Mouse (Mus musculus): ENCODE data around the gene Gpr34. TPM values are rescaled to one million over a fixed set of nuclear protein-coding genes. Genes with fewer than 3 reads are reported as not detected.

Gpr34 gene
- polyA plus RNA-seq, 1 experiment from 2014 or later: 1.7 TPM

- ATAC-seq (ENCODE audit: low FRiP score, low read depth): no peak
- Histone ChIP-seq H3K4me3 (no peak overlapping the region), H3K4me2 (replicated peaks) (no peak overlapping the region), H3K27ac (replicated peaks) (no peak overlapping the region), H3K27me3 (no peaks in the 10 kb centered on the region), H3K9ac (replicated peaks) (no peak overlapping the region), H3K4me1 (no peaks in the 10 kb centered on the region), H3K9me3 (no peaks in the 10 kb centered on the region), H3K36me3 (no peaks in the 10 kb centered on the region)
- 78% methylated on average over 2 of the region's 2 CpGs for WGBS
Observed at GRCm38 (mm10) chrX:13638894-13639293, 7.0 kb downstream of the Gpr34 start.

- Histone ChIP-seq H3K9ac (replicated peaks) (no peak overlapping the region), H3K4me2 (replicated peaks) (no peak overlapping the region), H3K4me3 (no peak overlapping the region), H3K36me3 (no peaks in the 10 kb centered on the region), H3K27ac (replicated peaks) (no peak overlapping the region), H3K4me1 (no peaks in the 10 kb centered on the region), H3K27me3 (no peaks in the 10 kb centered on the region; the same call in 1 of the 2 replicates), H3K9me3 (no peaks in the 10 kb centered on the region)
- WGBS: 79% methylated on average over 2 of the region's 2 CpGs
- ATAC-seq (ENCODE audit: low FRiP score, low read depth): no peak
Observed at GRCm38 (mm10) chrX:13651889-13652288, 20.0 kb downstream of the Gpr34 start.

GRCm38 (mm10) chrX:13652291-13652690 lies 20.4 kb downstream of the Gpr34 start:
- 86% methylated on average over 1 of the region's 1 CpGs for WGBS
- ATAC-seq (ENCODE audit: low FRiP score, low read depth): no peak
- H3K4me2 ChIP-seq (replicated peaks): no peak overlapping the region
- no peaks in the 10 kb centered on the region for H3K36me3 ChIP-seq
- H3K27me3 ChIP-seq: no peaks in the 10 kb centered on the region; the same call in 1 of the 2 replicates
- no peak overlapping the region for H3K9ac ChIP-seq (replicated peaks)
- H3K4me3 ChIP-seq: no peak overlapping the region
- no peaks in the 10 kb centered on the region for H3K9me3 ChIP-seq
- H3K27ac ChIP-seq (replicated peaks): no peak overlapping the region
- H3K4me1 ChIP-seq: no peaks in the 10 kb centered on the region

- Histone ChIP-seq H3K36me3 (no peaks in the 10 kb centered on the region), H3K27ac (replicated peaks) (no peak overlapping the region), H3K4me3 (no peak overlapping the region), H3K4me1 (no peaks in the 10 kb centered on the region), H3K9ac (replicated peaks) (no peak overlapping the region), H3K9me3 (no peaks in the 10 kb centered on the region), H3K4me2 (replicated peaks) (no peak overlapping the region), H3K27me3 (no peaks in the 10 kb centered on the region; the same call in 1 of the 2 replicates)
- 84% methylated on average over 3 of the region's 3 CpGs for WGBS
- no peak for ATAC-seq (ENCODE audit: low FRiP score, low read depth)
Observed at GRCm38 (mm10) chrX:13655005-13655421, 23.1 kb downstream of the Gpr34 start.

- no peaks in the 10 kb centered on the region for H3K36me3 ChIP-seq
- H3K27ac ChIP-seq (replicated peaks): no peak overlapping the region
- no peaks in the 10 kb centered on the region for H3K9me3 ChIP-seq
- H3K4me3 ChIP-seq: no peak overlapping the region
- no peaks in the 10 kb centered on the region; the same call in 1 of the 2 replicates for H3K27me3 ChIP-seq
- no peak for ATAC-seq (ENCODE audit: low FRiP score, low read depth)
- no peak overlapping the region for H3K9ac ChIP-seq (replicated peaks)
- 74% methylated on average over 6 of the region's 6 CpGs for WGBS
- no peaks in the 10 kb centered on the region for H3K4me1 ChIP-seq
- no peak overlapping the region for H3K4me2 ChIP-seq (replicated peaks)
Observed at GRCm38 (mm10) chrX:13655906-13656305, 24.0 kb downstream of the Gpr34 start.

GRCm38 (mm10) chrX:13656721-13657120 lies 24.8 kb downstream of the Gpr34 start:
- H3K4me2 ChIP-seq (replicated peaks): no peak overlapping the region
- H3K4me1 ChIP-seq: no peaks in the 10 kb centered on the region
- 0% methylated on average over 1 of the region's 1 CpGs for WGBS
- H3K36me3 ChIP-seq: no peaks in the 10 kb centered on the region
- no peak overlapping the region for H3K4me3 ChIP-seq
- H3K9me3 ChIP-seq: no peaks in the 10 kb centered on the region
- H3K27me3 ChIP-seq: no peaks in the 10 kb centered on the region; the same call in 1 of the 2 replicates
- ATAC-seq (ENCODE audit: low FRiP score, low read depth): no peak
- no peak overlapping the region for H3K9ac ChIP-seq (replicated peaks)
- H3K27ac ChIP-seq (replicated peaks): no peak overlapping the region

- WGBS: 72% methylated on average over 3 of the region's 3 CpGs
- no peak overlapping the region for H3K4me2 ChIP-seq (replicated peaks)
- H3K36me3 ChIP-seq: no peaks in the 10 kb centered on the region
- no peak overlapping the region for H3K9ac ChIP-seq (replicated peaks)
- no peak for ATAC-seq (ENCODE audit: low FRiP score, low read depth)
- H3K27ac ChIP-seq (replicated peaks): no peak overlapping the region
- H3K4me3 ChIP-seq: no peak overlapping the region
- H3K4me1 ChIP-seq: no peaks in the 10 kb centered on the region
- no peaks in the 10 kb centered on the region for H3K9me3 ChIP-seq
- H3K27me3 ChIP-seq: no peaks in the 10 kb centered on the region
Observed at GRCm38 (mm10) chrX:13658616-13659140, 26.8 kb downstream of the Gpr34 start.

- Histone ChIP-seq H3K36me3 (no peaks in the 10 kb centered on the region), H3K27me3 (no peaks in the 10 kb centered on the region), H3K9ac (replicated peaks) (no peak overlapping the region), H3K4me2 (replicated peaks) (no peak overlapping the region), H3K9me3 (no peaks in the 10 kb centered on the region), H3K4me1 (no peaks in the 10 kb centered on the region), H3K27ac (replicated peaks) (no peak overlapping the region), H3K4me3 (no peak overlapping the region)
- WGBS: 76% methylated on average over 4 of the region's 4 CpGs
- no peak for ATAC-seq (ENCODE audit: low FRiP score, low read depth)
Observed at GRCm38 (mm10) chrX:13659201-13659890, 27.5 kb downstream of the Gpr34 start.

- 90% methylated on average over 5 of the region's 5 CpGs for WGBS
Observed at GRCm38 (mm10) chrX:13661063-13661462, 29.2 kb downstream of the Gpr34 start, which contains the start of gene Gpr82. Gene Gpr82 (plus strand): TSS chrX:13661363.

GRCm38 (mm10) chrX:13668867-13669266 lies 37.0 kb downstream of the Gpr34 start:
- Histone ChIP-seq H3K27ac (replicated peaks) (no peak overlapping the region), H3K4me1 (no peaks in the 10 kb centered on the region), H3K27me3 (no peaks in the 10 kb centered on the region), H3K4me2 (replicated peaks) (no peak overlapping the region), H3K36me3 (no peaks in the 10 kb centered on the region), H3K4me3 (no peak overlapping the region), H3K9ac (replicated peaks) (no peak overlapping the region), H3K9me3 (no peaks in the 10 kb centered on the region)
- 76% methylated on average over 5 of the region's 5 CpGs for WGBS
- no peak for ATAC-seq (ENCODE audit: low FRiP score, low read depth)

More at GRCm38 (mm10) chrX:13661063-13661462, 29.2 kb downstream of the Gpr34 start, which contains the start of gene Gpr82:
- H3K27me3 ChIP-seq: no peaks in the 10 kb centered on the region
- no peaks in the 10 kb centered on the region for H3K36me3 ChIP-seq
- H3K9me3 ChIP-seq: no peaks in the 10 kb centered on the region
- H3K4me1 ChIP-seq: no peaks in the 10 kb centered on the region
- ATAC-seq (ENCODE audit: low FRiP score, low read depth): no peak
- no peak within 1 kb of the TSS for H3K9ac ChIP-seq (replicated peaks)
- H3K27ac ChIP-seq (replicated peaks): no peak within 1 kb of the TSS
- no peak within 1 kb of the TSS for H3K4me2 ChIP-seq (replicated peaks)
- H3K4me3 ChIP-seq: no peak within 1 kb of the TSS

- H3K9ac ChIP-seq (replicated peaks): no peak overlapping the region
- H3K9me3 ChIP-seq: no peaks in the 10 kb centered on the region
- H3K27me3 ChIP-seq: no peaks in the 10 kb centered on the region
- H3K36me3 ChIP-seq: no peaks in the 10 kb centered on the region
- no peak overlapping the region for H3K4me3 ChIP-seq
- H3K4me2 ChIP-seq (replicated peaks): no peak overlapping the region
- WGBS: 86% methylated on average over 3 of the region's 3 CpGs
- H3K27ac ChIP-seq (replicated peaks): no peak overlapping the region
- ATAC-seq (ENCODE audit: low FRiP score, low read depth): no peak
- H3K4me1 ChIP-seq: no peaks in the 10 kb centered on the region
Observed at GRCm38 (mm10) chrX:13670342-13670741, 38.5 kb downstream of the Gpr34 start.

GRCm38 (mm10) chrX:13673001-13673400 lies 41.1 kb downstream of the Gpr34 start:
- Histone ChIP-seq H3K36me3 (no peaks in the 10 kb centered on the region), H3K27me3 (no peaks in the 10 kb centered on the region), H3K27ac (replicated peaks) (no peak overlapping the region), H3K4me2 (replicated peaks) (no peak overlapping the region), H3K4me1 (no peaks in the 10 kb centered on the region), H3K9ac (replicated peaks) (no peak overlapping the region), H3K4me3 (no peak overlapping the region), H3K9me3 (no peaks in the 10 kb centered on the region)
- 85% methylated on average over 3 of the region's 3 CpGs for WGBS
- ATAC-seq (ENCODE audit: low FRiP score, low read depth): no peak

Data from midbrain, embryonic 12.5 days (tissue).